Mouse (Mus musculus) limb, embryonic 11.5 days (tissue): ENCODE measurements around the gene Ackr1. TPM values are rescaled to one million over a fixed set of nuclear protein-coding genes. Genes with fewer than 3 reads are reported as not detected.

Experiments used
- polyA plus RNA-seq: library from polyadenylated mRNA; unstranded; fragments of >200 nt; fragmentation: Nextera tagmentation; extraction: Ambion mirVana; gene quantifications from 2 replicates; pipeline ENCODE4 v1.2.1, GENCODE M21; 2014

The Ackr1 gene
- polyA plus RNA-seq, 1 experiment from 2014 or later = 1.7 TPM

Other genes with a start within 250 kb of the Ackr1 start
- not detected in 2 replicates for gene Olfr1408, start 196.4 kb downstream of the Ackr1 start, polyA plus RNA-seq
- not detected in 2 replicates for gene Olfr1406, start 143.1 kb downstream of the Ackr1 start, polyA plus RNA-seq
- not detected in 2 replicates for gene Olfr218, start 135.9 kb downstream of the Ackr1 start, polyA plus RNA-seq
- gene Olfr1404, start 121.4 kb downstream of the Ackr1 start, polyA plus RNA-seq = not detected in 2 replicates
- gene Fcer1a, start 106.5 kb downstream of the Ackr1 start, polyA plus RNA-seq = not detected in 2 replicates
- gene Olfr418, start 67.7 kb downstream of the Ackr1 start, polyA plus RNA-seq = not detected in 2 replicates
- gene Mptx2, start 56.0 kb downstream of the Ackr1 start, polyA plus RNA-seq = not detected in 2 replicates
- 1.2 and 2.5 TPM in 2 replicates for gene Aim2, start 17.1 kb upstream of the Ackr1 start, polyA plus RNA-seq
- gene Cadm3, start 33.9 kb upstream of the Ackr1 start, polyA plus RNA-seq = 1.1 and 1.4 TPM in 2 replicates
- gene Ifi206, start 157.3 kb upstream of the Ackr1 start, polyA plus RNA-seq = not detected in 2 replicates
- not detected in 2 replicates for gene Ifi214, start 202.2 kb upstream of the Ackr1 start, polyA plus RNA-seq